Mouse (Mus musculus) thymus, adult 18-20 months (tissue): Measurements from ENCODE around the gene Btbd3.

ENCODE experiments used
- DNase-seq, 2 experiments: peaks; one replicate each; pipeline ENCODE4 v3.0.0; 2022; ENCODE audit warnings: mixed read lengths in 2 of 2

Btbd3 gene

GRCm38 (mm10) chr2:138548990-138549389, 292.6 kb downstream of the Btbd3 start:
- DNase-seq: no peak

- no peak for DNase-seq
Measured at GRCm38 (mm10) chr2:138551516-138551915, 295.2 kb downstream of the Btbd3 start.

- DNase-seq: no peak
Measured at GRCm38 (mm10) chr2:138555106-138555862, 298.9 kb downstream of the Btbd3 start.

- DNase-seq: no peak
Measured at GRCm38 (mm10) chr2:138585930-138586329, 329.6 kb downstream of the Btbd3 start.

GRCm38 (mm10) chr2:138587335-138587734, 331.0 kb downstream of the Btbd3 start:
- no peak for DNase-seq

- DNase-seq: no peak
Measured at GRCm38 (mm10) chr2:138587795-138588545, 331.6 kb downstream of the Btbd3 start.

- no peak for DNase-seq
Measured at GRCm38 (mm10) chr2:138589105-138589504, 332.7 kb downstream of the Btbd3 start.

GRCm38 (mm10) chr2:138590307-138590706, 333.9 kb downstream of the Btbd3 start:
- DNase-seq: no peak

GRCm38 (mm10) chr2:138612361-138612760, 356.0 kb downstream of the Btbd3 start:
- DNase-seq: no peak

GRCm38 (mm10) chr2:138617501-138617900, 361.1 kb downstream of the Btbd3 start:
- no peak for DNase-seq
